Mouse (Mus musculus) neutrophil, adult 83 days (primary cell): ENCODE measurements around the gene Sema3d. TPM values are rescaled to one million over a fixed set of nuclear protein-coding genes. Genes with fewer than 3 reads are reported as not detected.

Experiments used
- total RNA-seq, 2 experiments: library from RNA; stranded (reverse); gene quantifications; one replicate each; pipeline ENCODE4 v1.2.4; 2023

The Sema3d gene
- under 1 TPM; 0.35 to 0.68 TPM for total RNA-seq

DNA sequence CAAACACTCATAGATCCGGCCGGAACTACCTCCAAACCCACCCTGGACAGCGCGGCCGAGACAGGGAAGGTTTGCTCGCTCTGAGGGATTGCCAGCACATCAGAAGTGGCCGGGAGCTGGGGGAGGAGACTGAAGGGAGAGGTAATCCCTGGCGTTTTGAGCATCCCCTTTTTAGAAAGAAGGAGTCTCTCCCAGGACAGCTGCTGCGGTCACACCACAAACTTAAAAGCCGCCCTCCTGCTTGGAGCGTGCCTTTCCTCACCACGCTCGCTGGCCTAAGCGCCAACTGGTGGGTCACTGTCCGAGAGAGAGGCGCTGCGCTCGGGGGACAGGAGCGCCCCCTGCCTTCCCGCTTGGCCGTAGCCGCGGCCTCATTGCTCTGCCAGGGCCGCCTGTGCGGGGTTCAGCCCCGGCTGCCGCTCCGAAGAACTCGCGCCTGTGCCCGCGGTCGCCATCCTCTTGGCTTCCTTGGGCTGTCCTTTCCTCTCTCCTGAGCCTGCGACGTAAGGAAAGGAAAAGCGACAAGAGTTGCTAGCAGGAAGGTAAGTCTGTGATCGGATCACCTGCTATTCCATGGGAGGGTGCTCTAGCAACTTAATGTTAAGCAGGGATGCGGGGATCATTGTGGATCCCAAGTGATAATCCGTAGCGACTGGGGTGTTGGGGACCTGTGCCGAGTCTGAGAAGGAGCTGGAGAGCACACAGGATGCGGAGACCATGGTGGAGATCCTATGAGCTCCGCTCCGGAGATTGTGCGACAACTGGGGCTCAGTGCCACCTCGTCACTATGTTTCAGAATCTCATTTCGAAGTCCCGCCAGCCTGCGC lies at the start of gene Sema3d:
Gene Sema3d (plus strand): TSS at position 253 of the 827 bp plus-strand sequence.

